Mouse (Mus musculus) neural tube, postnatal 0 days (tissue): Measurements from ENCODE around the gene Cbx1. TPM values are rescaled to one million over a fixed set of nuclear protein-coding genes. Genes with fewer than 3 reads are reported as not detected.

ENCODE experiments used
- microRNA counts: library from miRNA; unstranded; fragments of <30 nt; microRNA quantifications from one replicate; lab custom pipeline; 2015
- microRNA-seq: library from miRNA; unstranded; fragments of <30 nt; microRNA quantifications from one replicate; pipeline ENCODE4, GENCODE M21; 2016
- polyA plus RNA-seq: library from polyadenylated mRNA; unstranded; fragments of >200 nt; fragmentation: Nextera tagmentation; extraction: Ambion mirVana; gene quantifications from 2 replicates; pipeline ENCODE4 v1.2.1, GENCODE M21; 2015

Gene Cbx1
- polyA plus RNA-seq, result 49.2 and 49.5 TPM in 2 replicates

DNA sequence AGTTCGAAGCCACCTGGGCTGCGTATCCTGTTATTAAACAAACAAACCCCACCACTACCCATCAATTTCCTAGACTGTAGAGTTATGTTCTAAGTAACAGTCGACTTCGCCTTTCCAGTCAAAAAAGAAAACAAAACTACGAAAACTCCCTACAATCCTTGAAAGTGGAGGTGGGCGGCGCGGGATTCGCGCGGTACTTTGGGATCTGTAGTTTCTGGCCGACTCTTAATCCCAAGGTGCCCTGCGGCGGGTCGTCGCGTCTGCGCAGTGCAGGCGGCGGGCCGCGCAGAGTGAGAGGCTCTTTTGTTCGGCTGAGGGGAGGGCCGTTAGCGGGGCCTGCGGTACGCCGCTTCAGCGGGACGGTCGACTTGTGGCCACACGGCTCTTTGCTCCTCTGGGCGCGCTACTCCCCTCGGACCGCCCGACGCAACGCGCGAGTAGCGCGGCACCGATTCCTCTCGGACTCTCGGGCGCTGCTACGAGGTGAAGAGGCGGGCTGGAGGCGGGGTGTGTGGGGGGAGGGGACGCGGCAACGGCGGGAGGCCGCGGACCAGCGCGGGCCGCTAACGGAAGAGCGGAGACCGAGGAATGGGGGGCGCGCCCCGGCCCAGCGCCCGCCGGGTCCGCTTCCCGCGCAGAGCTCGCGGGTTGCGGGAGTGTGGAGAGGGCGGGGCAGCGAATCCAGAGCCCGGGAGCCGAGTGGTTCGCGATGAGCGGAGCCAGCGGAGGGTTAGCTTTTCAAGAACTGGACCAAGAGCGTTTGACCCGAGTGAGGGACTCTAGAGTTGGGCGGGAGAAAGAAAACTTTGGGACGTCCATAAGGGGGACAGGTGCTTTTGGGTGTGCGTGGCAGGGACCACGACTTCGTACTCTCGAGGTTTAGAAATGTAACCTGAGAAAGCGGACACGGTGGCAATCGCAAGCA, at the start of gene Cbx1:
TSS of gene Cbx1 (plus strand) at position 257 of the 925 bp plus-strand sequence.

DNA sequence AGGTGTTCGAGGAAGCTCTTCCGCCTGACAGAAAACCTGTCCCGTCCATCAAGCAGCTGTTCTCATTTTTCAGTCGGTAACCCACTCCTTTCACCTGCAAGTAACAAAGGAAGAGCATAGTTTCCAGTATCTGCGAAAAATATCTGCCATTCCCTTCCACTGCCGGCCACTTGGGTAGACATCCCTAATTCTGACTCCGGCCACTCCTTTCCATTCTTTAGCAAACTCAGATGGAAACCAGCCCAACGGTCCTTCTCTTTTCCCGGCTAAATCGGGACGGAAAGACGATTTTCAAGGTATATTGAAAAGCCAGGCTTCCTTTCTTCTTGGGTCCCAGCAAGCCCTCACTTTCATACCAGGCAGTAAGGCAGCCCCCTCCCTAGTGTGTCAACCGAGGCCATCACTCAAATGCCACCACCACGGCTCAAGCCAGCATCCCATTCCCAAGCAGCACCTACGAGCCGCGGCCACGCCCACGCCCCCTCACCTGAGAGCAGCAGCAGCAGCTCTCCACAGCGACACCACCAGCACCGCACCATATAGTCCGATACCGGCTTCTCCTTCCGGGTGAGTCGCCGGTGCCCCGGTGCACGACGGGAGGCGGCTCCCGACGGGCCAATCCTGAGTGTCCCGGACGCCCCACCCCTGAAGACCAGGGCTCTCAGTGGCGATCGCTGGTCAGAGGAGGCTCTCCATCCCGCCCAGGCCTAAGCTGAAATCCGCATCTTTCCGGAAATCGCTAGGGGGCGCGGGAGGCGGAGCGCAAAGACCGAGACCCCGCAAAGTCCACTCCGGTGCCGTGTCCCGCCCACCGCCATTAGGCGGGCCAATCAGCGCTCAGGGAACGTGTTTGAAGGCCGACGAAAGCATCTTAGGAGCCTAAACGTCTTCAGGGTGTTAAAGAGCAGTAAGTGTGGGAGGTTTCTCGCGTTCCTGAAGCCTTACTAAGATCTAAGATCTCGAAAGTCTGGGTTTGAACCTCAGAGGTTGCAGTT, 11.7 kb upstream of the Cbx1 start, which contains the start of gene Snx11:
TSS of gene Snx11 (minus strand) at position 592 of the 995 bp plus-strand sequence.

DNA sequence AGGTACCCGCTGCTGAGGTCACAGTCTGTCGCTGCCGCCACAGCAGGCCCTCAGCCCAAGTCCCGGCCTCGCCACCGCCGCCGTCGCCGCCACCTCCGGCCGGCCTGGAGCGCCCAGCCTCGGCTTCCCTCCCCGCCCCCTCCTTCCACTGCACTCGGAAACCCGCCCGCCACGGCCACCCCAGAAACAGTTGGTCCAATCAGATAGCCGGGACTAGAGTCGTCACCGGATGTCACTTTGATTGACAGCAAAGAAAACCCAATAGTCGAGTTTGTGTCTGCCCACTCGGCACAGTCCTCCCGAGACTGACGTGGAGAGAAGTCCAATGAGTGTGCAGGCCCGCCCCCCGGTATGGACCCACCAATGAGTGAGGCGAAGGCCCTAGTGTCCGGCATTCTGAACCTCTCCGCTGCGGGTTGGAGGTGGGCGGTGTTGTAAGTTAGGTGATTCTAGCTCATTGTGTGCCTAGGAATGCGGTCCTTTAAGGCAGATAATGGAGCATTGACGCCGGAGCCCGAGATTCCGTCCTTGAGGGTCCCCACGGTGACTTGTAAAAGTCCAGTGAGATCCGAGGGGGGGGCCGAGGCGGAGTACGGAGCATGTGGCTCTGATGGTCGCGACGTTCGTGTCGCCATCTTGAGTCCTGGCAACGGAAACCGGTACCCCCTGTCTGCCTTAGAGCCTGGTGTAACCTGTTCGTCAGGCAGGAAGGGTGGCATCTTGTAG, 41.0 kb downstream of the Cbx1 start, which contains the start of gene Nfe2l1:
TSS of gene Nfe2l1 (minus strand) at position 156 of the 726 bp plus-strand sequence.

GRCm38 (mm10) chr11:96849681-96850467, 60.9 kb downstream of the Cbx1 start, which contains the start of gene Copz2:
Gene Copz2 (plus strand): TSS chr11:96849870.

MicroRNA genes within 50 kb of the gene (microRNA counts, 519-probe panel; counts per million panel counts)
- microRNA mmu-miR-152 (lab: Ali Mortazavi, UCI), result 5,075 counts per million, percentile 63 among the panel's probes with 10 or more counts

Small RNA genes lying within 50 kb of the gene (microRNA-seq; reads per million reads assigned to microRNA genes)
- gene Mir152, result 131 reads per million, percentile 48 among the genes with 10 or more reads in this experiment

Other genes starting within 250 kb of the Cbx1 start
- gene Snx11, start 11.6 kb upstream of the Cbx1 start, polyA plus RNA-seq, result 48.8 and 59.0 TPM in 2 replicates
- gene Nfe2l1, start 40.8 kb downstream of the Cbx1 start, polyA plus RNA-seq, result 66.9 and 68.8 TPM in 2 replicates
- 30.1 and 42.5 TPM in 2 replicates for gene Copz2, start 60.7 kb downstream of the Cbx1 start, polyA plus RNA-seq
- 72.4 and 74.2 TPM in 2 replicates for gene Cdk5rap3, start 127.4 kb downstream of the Cbx1 start, polyA plus RNA-seq
- 0.23 and 0.32 TPM in 2 replicates for gene Prr15l, start 139.0 kb downstream of the Cbx1 start, polyA plus RNA-seq
- 30.2 and 33.2 TPM in 2 replicates for gene Pnpo, start 154.9 kb downstream of the Cbx1 start, polyA plus RNA-seq
- gene Sp2, start 193.8 kb downstream of the Cbx1 start, polyA plus RNA-seq, result 10.1 and 11.6 TPM in 2 replicates
- gene Sp6, start 224.3 kb downstream of the Cbx1 start, polyA plus RNA-seq, result 0.36 and 0.45 TPM in 2 replicates
- gene Scrn2, start 240.8 kb downstream of the Cbx1 start, polyA plus RNA-seq, result 9.1 and 11.5 TPM in 2 replicates